Mouse (Mus musculus) left cerebral cortex, postnatal 25 days (tissue): Measurements from ENCODE around the gene Gm45618. TPM values are rescaled to one million over a fixed set of nuclear protein-coding genes. Genes with fewer than 3 reads are reported as not detected.
"Not testable (repeated sequence)": the region's sequence is repeated elsewhere in the genome, so short reads cannot be mapped to it uniquely, and the experiment has no call there.

Source experiments
- DNase-seq, 2 experiments: peaks; one replicate each; pipeline ENCODE4 v3.0.0; 2022; ENCODE audit warnings: low spot score in 2 of 2, mixed read lengths in 1 of 2
- intact Hi-C: fragments of 180-260 bp; cut with DNase I; formaldehyde crosslinking; loops from one replicate; pipeline ENCODE4 v1.15.1; 2025
- total RNA-seq, 2 experiments: library from RNA; stranded (reverse); gene quantifications; 2 replicates each; pipeline ENCODE4 v1.2.3; 2021

Gene Gm45618
- not detected for total RNA-seq

DNA sequence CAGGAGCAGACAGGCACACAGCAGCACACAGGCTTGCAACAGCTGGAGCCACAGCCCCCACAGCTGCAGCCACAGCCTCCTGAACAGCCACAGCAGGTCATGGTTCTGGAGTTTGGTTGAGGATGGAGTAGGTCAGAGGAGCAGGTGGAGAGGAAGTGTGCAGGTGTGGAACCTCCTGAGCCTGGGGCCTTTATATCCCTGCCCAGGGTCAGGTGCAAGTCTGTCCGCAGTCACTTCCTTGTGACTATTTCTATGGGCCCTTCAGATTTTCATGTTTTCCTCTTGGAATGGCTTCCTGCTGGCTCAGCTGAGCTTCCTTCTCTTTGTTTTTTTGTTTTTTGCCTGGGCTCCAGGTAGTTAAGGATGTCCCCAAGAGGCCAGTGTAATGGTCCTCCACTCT lies at the start of gene Gm45618:
TSS of gene Gm45618 (minus strand) at position 101 of the 400 bp plus-strand sequence.
- DNase-seq, intact Hi-C loops: not testable (repeated sequence)

DNA sequence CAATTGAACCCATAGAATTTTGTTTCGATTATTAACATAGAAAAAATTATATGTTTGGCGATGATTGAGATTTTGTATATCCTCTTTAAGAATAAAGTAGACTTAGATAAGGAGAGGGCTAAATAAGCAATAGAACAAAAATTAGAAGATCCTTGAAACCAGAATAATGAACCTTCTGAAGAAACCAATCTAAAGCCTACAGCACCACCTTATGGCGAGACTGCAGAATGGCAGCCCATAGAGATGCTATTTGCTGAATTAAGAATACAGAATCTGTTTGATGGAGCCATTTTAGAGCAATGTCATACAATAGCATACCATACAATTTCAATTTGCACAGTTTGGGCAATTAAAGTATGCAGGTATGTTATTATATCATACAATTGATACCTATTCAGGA lies 49.3 kb upstream of the Gm45618 start:
- no peak for DNase-seq
- intact Hi-C loops: loop anchor here (5.0 kb wide), 1 partner anchor 103 kb away; no protein-coding TSS in a partner anchor

DNA sequence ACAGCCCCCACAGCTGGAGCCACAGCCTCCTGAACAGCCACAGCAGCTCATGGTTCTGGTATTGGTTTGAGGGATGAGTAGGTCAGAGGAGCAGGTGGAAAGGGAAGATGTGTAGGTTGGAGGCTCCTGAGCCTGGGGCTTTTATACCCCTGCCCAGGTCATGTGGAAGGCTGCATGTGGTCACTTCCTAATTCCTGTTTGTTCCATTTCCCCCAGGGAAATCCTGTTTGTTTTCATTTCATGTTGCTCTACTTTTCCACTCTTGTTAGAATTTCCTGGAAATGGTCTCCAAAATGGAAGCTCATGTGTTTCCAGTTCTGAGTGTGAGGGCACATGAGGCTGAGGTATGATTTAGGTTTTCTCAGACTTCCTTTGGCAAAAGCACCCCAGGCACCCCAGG lies 45.1 kb upstream of the Gm45618 start, which contains the start of gene Gm4553:
TSS of gene Gm4553 (minus strand) at position 101 of the 400 bp plus-strand sequence.
- intact Hi-C loops: loop anchor here (5.0 kb wide), 1 partner anchor 98 kb away; no protein-coding TSS in a partner anchor
- DNase-seq: not testable (repeated sequence)

DNA sequence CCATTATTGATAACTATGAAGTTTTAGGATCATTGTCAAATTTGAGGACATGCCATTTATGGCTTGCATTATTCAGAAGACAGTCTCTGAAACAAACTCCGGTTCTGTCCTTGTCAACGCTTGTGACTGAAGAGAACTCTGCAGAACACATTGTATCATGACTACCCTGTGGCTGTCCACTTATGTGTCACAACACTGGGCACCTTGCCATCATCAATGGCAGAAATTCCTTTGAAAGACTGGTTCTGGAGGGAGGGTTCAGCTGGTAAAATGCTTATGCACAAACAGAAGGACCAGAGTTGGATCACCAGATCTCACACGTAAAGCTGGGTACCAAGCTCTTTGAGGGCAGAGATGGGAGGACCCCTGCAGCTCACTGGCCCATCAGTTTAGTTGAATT lies 38.8 kb upstream of the Gm45618 start:
- DNase-seq: no peak
- intact Hi-C loops: no loop called here

DNA sequence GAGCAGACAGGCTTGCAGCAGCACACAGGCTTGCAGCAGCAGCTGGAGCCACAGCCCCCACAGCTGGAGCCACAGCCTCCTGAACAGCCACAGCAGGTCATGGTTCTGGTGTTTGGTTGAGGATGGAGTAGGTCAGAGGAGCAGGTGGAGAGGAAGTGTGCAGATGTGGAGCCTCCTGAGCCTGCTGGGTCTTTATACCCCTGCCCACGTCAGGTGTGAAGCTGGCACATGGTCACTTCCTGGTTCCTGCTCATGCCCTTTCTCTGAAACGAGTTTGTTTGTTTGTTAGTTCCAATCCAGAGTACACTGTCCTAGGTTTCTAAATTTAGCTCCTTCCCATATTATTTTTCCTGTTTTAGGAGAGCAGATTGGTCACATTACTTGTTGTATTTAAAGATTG lies 36.5 kb upstream of the Gm45618 start, which contains the start of gene Gm29735:
TSS of gene Gm29735 (minus strand) at position 101 of the 400 bp plus-strand sequence.
- intact Hi-C loops: not testable (repeated sequence)

DNA sequence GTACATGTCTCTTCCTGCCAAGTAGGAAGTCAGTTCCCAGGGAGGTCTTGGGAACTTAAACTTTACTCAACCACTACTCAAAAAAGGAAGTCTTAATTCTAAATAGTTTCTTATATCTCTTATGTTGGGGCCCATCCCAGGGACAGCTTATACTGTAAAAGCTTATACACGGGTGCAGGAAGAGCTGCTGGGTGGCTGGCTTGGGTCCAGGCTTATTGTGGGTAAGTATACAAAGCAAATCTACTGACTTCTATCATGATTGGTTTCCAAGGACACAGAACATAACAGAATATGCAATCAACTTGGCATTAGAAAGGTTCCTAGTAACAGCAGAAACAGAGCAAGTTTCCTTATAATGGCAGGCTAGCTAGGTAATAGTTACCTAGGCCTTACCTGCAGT lies 34.8 kb upstream of the Gm45618 start:
- DNase-seq: no peak

More for the DNA sequence above, 36.5 kb upstream of the Gm45618 start, which contains the start of gene Gm29735:
- DNase-seq: not testable (repeated sequence)

DNA sequence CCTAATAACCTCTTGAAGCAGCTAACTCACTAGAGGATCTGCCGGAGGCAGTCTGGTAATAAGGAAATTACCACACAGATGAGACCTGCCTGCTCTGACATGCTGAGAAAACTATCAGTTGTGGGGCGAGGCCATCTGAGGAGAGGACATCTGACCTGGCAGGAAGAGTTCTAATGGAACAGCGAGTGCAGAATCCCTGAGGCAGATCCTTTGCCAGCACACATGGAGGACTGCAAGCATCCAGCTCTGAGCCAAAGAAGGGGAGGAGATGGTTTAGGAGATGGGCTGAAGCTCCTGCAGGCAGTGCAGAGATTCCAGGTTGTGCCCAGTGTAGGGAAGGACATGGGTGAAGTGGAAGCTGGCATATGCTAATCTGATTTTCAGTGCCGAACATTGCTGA lies 31.7 kb upstream of the Gm45618 start:
- intact Hi-C loops: no loop called here
- DNase-seq: no peak

More for the DNA sequence above, 34.8 kb upstream of the Gm45618 start:
- intact Hi-C loops: no loop called here

DNA sequence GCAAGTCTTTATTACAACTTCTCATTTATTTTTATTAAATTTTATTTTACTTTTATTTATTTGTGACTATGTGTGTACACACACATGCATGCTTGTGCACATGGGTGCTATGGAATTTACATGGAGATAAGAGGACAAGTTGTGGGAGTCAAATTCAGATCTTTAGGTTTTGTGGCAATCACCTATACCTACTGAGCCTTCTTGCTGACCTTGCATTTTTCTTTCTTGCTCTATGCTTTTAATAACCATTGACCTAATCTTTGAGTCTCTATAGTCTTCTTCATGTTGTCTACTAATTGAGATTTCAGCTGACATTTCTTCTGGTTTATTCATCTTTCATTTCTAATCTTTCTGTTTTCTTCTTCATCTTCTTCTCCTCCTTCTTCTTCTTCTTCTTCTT lies 28.1 kb upstream of the Gm45618 start:
- intact Hi-C loops: no loop called here
- no peak for DNase-seq

DNA sequence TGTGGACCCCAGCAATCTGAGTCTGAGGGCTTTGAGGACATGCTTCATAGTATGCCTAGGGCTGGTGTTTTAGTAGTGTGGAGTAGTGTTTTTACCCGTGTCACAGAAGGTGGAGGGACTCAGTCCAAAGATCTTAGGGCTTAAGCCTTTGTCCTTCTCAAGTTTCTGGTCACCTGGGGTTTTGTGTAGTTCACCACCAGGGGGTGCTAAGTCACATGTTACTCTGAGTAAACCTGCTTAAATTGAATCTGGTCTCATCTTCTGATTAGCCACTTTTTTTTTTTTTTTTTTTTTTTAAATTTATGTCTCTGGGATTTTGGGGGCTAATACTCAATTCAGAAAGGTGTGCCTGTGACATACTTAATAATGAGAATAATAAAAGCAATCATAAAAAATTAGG lies 25.5 kb upstream of the Gm45618 start:
- intact Hi-C loops: loop anchor here (2.0 kb wide), 1 partner anchor 103 kb away; no protein-coding TSS in a partner anchor
- peak; percentile 31 to 46 for DNase-seq

DNA sequence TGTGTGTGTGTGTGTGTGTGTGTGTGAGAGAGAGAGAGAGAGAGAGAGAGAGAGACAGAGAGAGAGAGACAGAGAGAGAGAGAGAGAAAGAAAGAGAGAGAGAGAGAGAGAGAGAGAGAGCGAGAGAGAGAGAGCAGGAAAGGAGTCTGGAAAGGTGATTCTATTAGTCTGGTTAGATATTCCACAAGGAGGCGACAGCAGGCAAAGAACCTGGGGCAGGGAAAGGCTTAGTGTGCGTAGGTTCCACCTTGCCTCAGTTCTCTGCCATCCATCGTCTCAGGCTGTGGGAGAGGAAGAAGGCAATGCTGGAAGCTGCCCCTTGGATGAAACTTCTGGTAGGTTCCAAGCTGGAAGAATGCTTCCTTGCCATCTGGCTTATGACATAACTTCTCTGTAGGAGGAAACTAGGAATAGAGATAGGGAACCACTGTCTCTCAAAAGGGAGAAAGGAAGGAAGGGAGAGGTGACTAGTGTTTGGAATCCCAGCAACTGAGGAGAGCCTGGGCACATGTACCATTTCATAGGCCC lies 24.9 kb upstream of the Gm45618 start:
- peak in 1 of 2 experiments; percentile 68 for DNase-seq
- intact Hi-C loops: no loop called here

DNA sequence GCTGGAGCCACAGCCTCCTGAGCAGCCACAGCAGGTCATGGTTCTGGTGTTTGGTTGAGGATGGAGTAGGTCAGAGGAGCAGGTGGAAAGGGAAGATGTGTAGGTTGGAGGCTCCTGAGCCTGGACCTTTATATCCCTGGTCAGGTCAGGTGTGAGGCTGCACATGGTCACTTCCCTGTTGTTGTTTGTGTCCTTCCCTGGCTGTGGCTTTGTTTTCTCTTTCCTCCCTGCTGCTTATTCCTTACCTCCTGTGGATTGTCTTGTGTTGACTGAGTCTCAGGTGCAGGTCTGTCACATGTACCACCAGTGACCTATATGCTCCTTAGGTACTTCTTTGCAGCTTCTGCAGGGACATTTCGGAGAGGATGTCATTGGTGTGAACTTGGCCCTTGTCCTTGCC lies 24.0 kb upstream of the Gm45618 start, which contains the start of gene Gm45337:
TSS of gene Gm45337 (minus strand) at position 101 of the 400 bp plus-strand sequence.
- intact Hi-C loops: no loop called here
- DNase-seq: no peak

DNA sequence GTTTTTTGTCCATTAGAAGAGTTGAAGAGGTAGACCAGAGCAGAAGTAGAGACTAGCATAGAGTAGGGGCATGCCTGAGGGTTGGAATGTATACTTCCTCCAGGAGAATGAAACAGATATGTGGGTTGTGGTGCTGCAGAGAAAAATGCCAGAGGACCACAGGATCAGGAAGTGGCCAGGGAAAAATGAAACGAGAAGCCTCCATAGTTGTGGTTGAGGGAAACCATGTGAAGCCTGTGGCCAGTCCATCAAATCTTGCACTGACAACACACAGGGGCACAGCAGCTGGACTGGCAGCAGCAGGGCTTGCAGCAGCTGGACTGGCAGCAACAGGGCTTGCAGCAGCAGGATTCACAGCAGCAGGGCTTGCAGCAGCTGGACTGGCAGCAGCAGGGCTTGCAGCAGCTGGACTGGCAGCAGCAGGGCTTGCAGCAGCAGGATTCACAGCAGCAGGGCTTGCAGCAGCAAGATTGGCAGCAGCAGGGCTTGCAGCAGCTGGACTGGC lies 23.0 kb upstream of the Gm45618 start:
- intact Hi-C loops, DNase-seq: not testable (repeated sequence)

DNA sequence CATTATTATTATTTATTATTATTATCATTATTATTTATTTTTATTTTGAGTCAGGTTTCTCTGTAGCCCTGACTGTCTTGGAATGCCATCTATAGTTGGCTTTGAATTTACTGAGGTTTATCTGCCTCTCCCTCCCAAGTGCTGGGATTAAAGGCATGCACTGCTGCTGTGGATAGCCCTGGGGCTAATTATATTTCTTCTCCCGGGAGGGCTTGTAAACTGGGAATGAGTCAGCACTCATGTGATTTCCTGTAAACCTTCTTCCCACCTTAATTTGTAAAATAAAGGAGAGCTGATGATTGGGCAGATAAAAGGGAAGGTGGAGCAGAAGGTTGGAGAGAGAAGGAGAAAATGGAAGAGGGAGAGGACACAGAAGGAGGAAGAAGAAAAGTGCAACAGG lies 20.2 kb upstream of the Gm45618 start:
- intact Hi-C loops: no loop called here
- no peak for DNase-seq

DNA sequence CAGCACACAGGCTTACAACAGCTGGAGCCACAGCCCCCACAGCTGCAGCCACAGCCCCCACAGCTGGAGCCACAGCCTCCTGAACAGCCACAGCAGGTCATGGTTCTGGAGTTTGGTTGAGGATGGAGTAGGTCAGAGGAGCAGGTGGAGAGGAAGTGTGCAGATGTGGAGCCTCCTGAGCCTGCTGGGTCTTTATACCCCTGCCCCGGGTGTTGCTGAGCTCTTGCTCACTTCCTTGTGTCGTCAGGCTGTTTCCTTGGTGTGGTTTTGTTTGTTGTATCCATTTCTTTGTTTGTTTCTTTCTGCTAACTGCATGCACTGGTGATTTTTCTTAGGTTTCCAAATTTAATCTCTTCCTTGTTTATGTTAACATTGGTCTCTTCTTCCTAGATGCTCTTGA lies 15.4 kb upstream of the Gm45618 start, which contains the start of gene Gm39115:
TSS of gene Gm39115 (minus strand) at position 101 of the 400 bp plus-strand sequence.
- intact Hi-C loops, DNase-seq: not testable (repeated sequence)

DNA sequence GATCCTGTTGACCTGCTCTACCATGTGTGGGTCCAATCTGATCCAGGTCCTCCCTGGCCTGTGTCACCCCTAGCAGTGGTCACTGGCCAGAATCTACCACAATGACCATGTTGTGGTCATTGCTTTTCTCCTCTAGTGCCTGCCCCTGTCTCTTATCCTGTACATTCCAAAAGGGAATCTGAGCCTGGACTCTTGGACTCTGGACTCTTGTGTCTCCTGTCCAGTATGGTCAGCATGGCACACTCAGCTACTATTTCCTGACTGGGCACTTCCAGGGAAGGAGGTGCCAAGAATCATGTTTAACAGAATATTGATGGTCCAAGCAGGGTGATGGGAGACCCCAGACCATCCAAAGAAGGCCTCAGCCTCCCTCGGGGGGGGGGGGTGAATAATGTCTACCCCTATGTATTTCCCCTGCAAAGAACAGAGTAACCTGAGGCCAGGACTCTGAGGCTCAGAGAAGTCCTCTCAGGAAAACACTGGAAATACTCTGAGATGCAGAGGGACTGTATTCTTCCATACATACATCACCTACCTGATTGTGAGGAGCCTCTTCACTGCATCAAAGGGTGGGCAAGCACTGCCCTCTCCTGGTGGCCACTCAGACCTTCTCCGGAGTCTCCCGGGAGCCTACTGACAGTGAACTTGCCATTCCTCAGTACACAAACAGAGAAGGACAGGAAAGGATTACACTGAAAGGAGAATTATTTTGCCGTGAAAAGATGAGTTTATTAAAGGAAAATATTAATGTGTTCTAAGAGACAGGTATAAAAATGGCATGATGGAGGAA lies 13.9 kb upstream of the Gm45618 start:
- DNase-seq: peak; percentile 6 to 24

DNA sequence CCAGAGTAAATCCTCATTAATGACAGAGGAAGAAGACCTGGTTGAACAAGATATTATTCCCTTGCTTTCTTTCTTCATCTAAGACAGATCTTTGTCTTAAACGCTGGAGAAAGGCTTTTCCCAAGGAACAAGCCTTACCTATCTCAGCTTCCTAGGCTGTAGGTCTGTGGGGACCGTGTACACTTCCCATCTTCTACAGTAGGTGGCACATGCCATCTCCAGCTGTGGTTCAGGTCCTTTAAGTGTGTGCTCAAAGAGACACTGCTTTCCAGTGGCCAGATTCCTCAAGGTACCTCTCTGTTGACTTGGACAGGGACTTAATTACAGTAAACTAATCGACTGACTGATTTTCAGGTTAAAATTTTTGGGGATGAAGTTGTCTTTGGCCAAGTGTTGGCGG lies 8.3 kb upstream of the Gm45618 start:
- intact Hi-C loops: no loop called here
- DNase-seq: no peak

More for the DNA sequence above, 13.9 kb upstream of the Gm45618 start:
- intact Hi-C loops: no loop called here

DNA sequence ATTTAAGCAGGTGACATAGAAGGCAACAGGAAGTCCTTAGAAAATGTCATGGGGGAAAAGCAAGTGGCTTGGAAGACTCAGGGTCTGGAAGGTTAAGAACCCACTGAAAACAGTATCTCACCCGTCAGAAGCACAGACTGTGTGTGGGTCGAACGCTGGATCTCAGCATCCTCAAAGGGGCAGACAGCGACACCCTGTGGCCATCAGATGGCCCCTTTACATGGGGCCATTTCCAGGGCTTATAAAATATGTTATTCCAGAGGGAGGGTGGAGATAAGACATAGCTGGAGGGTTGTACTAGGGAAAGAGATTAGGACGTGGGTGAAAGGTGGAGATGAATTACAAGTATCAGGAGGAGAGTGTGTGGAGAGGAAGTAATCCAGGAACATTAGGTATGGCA lies 897 bp downstream of the Gm45618 start:
- DNase-seq: peak in 1 of 2 experiments; percentile 18
- intact Hi-C loops: no loop called here

DNA sequence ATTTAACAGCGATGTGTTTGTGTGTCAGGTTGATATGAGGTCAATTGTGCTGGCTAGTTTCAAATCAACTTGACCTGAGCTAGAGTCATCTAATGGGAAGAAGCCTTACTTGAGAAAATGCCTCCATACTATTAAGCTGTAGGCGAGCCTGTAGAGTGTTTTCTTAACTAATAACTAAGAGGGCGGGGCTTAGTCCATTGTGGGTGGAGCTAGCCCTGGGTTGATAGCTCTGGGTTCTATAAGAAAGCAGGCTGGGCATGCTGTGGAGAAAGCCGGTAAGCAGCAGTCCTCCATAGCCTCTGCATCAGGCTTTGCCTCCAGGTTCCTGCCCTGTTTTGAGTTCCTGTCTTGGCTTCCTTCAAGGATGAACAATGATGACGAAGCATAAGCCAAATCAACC lies 15.8 kb downstream of the Gm45618 start:
- intact Hi-C loops: no loop called here
- DNase-seq: no peak

DNA sequence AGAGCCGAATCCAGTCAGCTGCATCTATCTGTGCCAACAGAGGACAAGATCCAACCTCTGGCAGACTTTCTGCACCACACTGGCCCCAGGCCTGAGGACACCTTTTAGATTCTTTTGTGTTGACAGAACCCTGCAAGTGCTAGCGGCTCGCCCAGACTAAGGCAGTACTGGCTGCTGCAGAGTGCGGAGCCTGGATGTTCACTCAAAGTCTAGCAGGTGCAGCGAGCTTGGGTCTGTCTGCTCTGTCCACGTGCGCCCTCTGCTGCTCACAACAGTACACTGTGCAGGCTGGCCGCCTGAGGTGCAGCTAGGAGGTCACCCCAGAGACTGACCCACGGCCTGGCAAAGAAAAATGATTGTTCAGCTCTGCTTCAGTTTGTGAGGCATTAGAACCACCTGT lies 22.8 kb downstream of the Gm45618 start:
- intact Hi-C loops: loop anchor here (1.0 to 2.0 kb wide), 2 partner anchors 26 to 81 kb away; no protein-coding TSS in a partner anchor
- DNase-seq: peak; percentile 85 to 88

DNA sequence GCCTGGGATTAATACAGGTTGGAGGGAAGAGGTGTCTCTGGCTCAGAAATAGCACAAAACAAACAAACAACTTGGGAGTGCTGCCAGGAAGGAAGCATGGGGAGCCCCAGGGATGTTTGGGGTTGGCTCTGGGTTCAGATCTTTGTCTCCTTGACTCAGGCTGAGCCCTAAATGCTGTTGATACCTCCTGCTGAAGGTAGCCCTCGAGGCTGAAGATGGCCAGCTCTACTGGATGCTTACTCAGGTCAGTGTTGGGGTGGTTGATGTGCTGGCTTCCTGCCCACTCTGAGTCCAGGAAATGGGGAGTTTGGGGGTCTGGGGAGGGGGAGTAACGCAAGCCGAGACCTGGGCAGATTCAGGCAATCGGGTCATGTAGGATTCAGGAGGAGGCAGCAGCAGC lies 23.8 kb downstream of the Gm45618 start:
- intact Hi-C loops: no loop called here
- DNase-seq: no peak
